Mouse (Mus musculus) heart, embryonic 14.5 days (tissue): ENCODE measurements around the gene Taar3. TPM values are rescaled to one million over a fixed set of nuclear protein-coding genes. Genes with fewer than 3 reads are reported as not detected.

Source experiments
- ATAC-seq: fragments of 200-750 bp; cut with Nextera tagmentation; 2 replicates; pipeline ENCODE4 v1.8.0; 2017; ENCODE audit warnings: low read depth, moderate TSS enrichment; ENCODE audit not compliant: insufficient number of reproducible peaks, insufficient read depth, low FRiP score
- H3K27ac ChIP-seq, 2 experiments: fragments of 200-500 bp in 1 of 2; fragments of 300-500 bp in 1 of 2; sonication (generic) in 1 of 2; replicated peaks in 1 of 2; 2 replicates each; pipeline ENCODE4 v1.5.1; 2012 to 2014; ENCODE audit warnings: low read depth in 2 of 2, low read length in 2 of 2, control low read depth in 1 of 2, mild to moderate bottlenecking in 1 of 2, mixed read lengths in 1 of 2; ENCODE audit not compliant: control insufficient read depth in 1 of 2, insufficient read depth in 1 of 2
- H3K27me3 ChIP-seq: fragments of 300-500 bp; sonication (generic); 2 replicates; pipeline ENCODE4 v1.6.1; 2014; ENCODE audit warnings: mild to moderate bottlenecking, low read length, control low read depth; ENCODE audit not compliant: control insufficient read depth, insufficient read depth
- H3K36me3 ChIP-seq: fragments of 300-500 bp; sonication (generic); 2 replicates; pipeline ENCODE4 v1.6.1; 2014; ENCODE audit warnings: mild to moderate bottlenecking, control low read depth, low read length, mixed read lengths; ENCODE audit not compliant: control insufficient read depth, insufficient read depth
- H3K4me1 ChIP-seq, 2 experiments: fragments of 200-500 bp in 1 of 2; fragments of 300-500 bp in 1 of 2; sonication (generic) in 1 of 2; 2 replicates each; pipeline ENCODE4 v1.6.1; 2012 to 2014; ENCODE audit warnings: low read length in 2 of 2, control low read depth in 1 of 2, mixed read lengths in 1 of 2; ENCODE audit not compliant: control insufficient read depth in 2 of 2, insufficient read depth in 2 of 2
- H3K4me2 ChIP-seq: fragments of 300-500 bp; sonication (generic); 2 replicates; pipeline ENCODE4 v1.6.1; 2014; ENCODE audit warnings: mild to moderate bottlenecking, low read length
- H3K4me3 ChIP-seq, 2 experiments: fragments of 200-500 bp in 1 of 2; fragments of 300-500 bp in 1 of 2; sonication (generic) in 1 of 2; 2 replicates each; pipeline ENCODE4 v1.5.1; 2012 to 2014; ENCODE audit warnings: low read length in 2 of 2, mild to moderate bottlenecking in 2 of 2, control low read depth in 1 of 2, low read depth in 1 of 2, moderate library complexity in 1 of 2; ENCODE audit not compliant: control insufficient read depth in 1 of 2, insufficient read depth in 1 of 2
- H3K9ac ChIP-seq: fragments of 300-500 bp; sonication (generic); 2 replicates; pipeline ENCODE4 v1.6.1; 2014; ENCODE audit warnings: mild to moderate bottlenecking, low read length
- H3K9me3 ChIP-seq: fragments of 300-500 bp; sonication (generic); 2 replicates; pipeline ENCODE4 v1.6.1; 2016; ENCODE audit warnings: low read length, control low read depth; ENCODE audit not compliant: control insufficient read depth
- WGBS: fragments of 180-500 bp; shearing (Covaris S2); extraction: QIAGEN DNeasy Blood & Tissue Kit; methylation state at CpG from one replicate; pipeline ENCODE4 v1.1.7; 2014; 5-methylcytosine and 5-hydroxymethylcytosine counted together
- polyA plus RNA-seq: library from polyadenylated mRNA; unstranded; fragments of >200 nt; fragmentation: Nextera tagmentation; extraction: Ambion mirVana; gene quantifications from 2 replicates; pipeline ENCODE4 v1.2.1, GENCODE M21; 2014

Gene Taar3
- polyA plus RNA-seq: not detected in 2 replicates

- H3K4me3 ChIP-seq: no peak within 1 kb of the TSS
- H3K27ac ChIP-seq: no peak within 1 kb of the TSS
- no peak for ATAC-seq
- H3K9me3 ChIP-seq: no peaks in the 10 kb centered on the region
- H3K9ac ChIP-seq: no peak within 1 kb of the TSS
- H3K27me3 ChIP-seq: no peaks in the 10 kb centered on the region
- H3K4me2 ChIP-seq: no peak within 1 kb of the TSS
- no peaks in the 10 kb centered on the region for H3K36me3 ChIP-seq
- peaks cover 4 to 5% of the 10 kb centered on the region in 2 experiments; a peak in 2 of 4 replicates for H3K4me1 ChIP-seq
- WGBS: 83% methylated on average over 16 of the region's 16 CpGs
Measured at GRCm38 (mm10) chr10:23949508-23950005, at the start of gene Taar3. TSS of gene Taar3 (plus strand) at chr10:23949558.

DNA sequence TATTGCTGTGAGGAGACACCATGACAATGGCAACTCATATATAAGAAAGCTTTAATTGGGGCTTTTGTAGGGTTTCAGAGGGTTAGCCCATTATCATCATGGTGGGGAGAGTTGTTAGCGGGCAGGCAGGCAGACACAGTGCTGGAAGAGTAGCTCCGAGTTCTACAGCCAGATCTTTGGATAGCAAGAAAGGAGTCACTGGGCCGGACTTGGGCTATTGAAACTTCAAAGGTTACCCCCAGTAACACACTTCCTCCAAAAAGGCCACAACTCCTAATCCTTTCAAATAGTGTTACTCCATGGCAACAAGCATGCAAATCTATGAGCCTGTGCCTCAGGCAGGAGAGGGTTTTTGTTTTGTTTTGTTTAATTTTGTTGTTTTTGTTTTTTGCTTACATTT is 48.2 kb upstream of the Taar3 start:
- whole genome bisulfite sequencing: 88% methylated on average over 3 of the region's 3 CpGs
- no peak overlapping the region for H3K27ac ChIP-seq
- no peaks in the 10 kb centered on the region for H3K9me3 ChIP-seq
- no peak overlapping the region for H3K4me2 ChIP-seq
- H3K36me3 ChIP-seq: no peaks in the 10 kb centered on the region
- no peak overlapping the region for H3K4me3 ChIP-seq
- no peak for ATAC-seq
- H3K9ac ChIP-seq: no peak overlapping the region
- H3K27me3 ChIP-seq: no peaks in the 10 kb centered on the region
- no peaks in the 10 kb centered on the region for H3K4me1 ChIP-seq

DNA sequence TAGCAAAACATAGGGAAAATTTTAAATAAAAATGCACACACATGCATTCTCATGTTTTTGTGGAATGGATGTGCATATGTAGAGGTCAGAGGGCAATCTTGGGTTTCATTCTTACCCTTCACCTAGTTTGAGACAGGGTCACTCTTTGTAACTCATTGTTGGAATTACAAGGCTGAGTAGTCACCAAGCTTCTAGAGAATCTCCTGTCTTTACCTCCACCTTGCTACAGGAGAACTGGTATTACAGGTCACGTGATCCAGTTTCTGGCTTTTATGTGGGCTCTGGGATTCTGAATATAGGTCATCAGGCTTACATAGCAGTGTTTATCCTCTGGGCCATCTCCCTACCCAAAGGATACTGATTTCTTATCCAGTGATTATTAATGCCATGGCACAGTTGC is 43.7 kb upstream of the Taar3 start:
- Histone ChIP-seq H3K9ac (no peak overlapping the region), H3K4me2 (no peak overlapping the region), H3K27me3 (no peaks in the 10 kb centered on the region), H3K4me1 (no peaks in the 10 kb centered on the region), H3K36me3 (no peaks in the 10 kb centered on the region), H3K9me3 (no peaks in the 10 kb centered on the region), H3K4me3 (no peak overlapping the region), H3K27ac (no peak overlapping the region)
- no peak for ATAC-seq
- WGBS: 84% methylated on average over 1 of the region's 1 CpGs

DNA sequence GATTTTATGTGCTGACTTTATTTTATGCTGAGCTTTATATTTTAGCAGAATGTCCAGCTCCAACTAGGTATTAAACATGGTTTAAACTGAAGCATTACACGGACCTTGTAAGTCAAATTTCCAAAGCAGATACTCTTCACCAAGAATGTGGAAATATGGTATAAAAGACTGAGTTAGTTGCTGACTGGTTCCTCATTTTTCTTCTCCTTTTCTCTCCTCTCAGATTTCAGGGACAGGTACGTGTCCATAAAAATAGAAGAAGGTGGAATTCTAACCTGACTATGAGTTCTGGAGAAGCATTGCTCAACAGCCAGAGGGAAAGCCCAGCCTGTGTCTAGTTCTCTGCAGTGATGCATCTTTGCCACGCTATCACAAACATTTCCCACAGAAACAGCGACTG is 29.3 kb upstream of the Taar3 start, which contains the start of gene Taar1:
TSS of gene Taar1 (plus strand) at position 301 of the 400 bp plus-strand sequence.
- no peaks in the 10 kb centered on the region for H3K36me3 ChIP-seq
- ATAC-seq: no peak
- H3K4me1 ChIP-seq: no peaks in the 10 kb centered on the region
- H3K27me3 ChIP-seq: no peaks in the 10 kb centered on the region
- H3K9ac ChIP-seq: no peak within 1 kb of the TSS
- no peak within 1 kb of the TSS for H3K27ac ChIP-seq
- no peaks in the 10 kb centered on the region for H3K9me3 ChIP-seq
- no peak within 1 kb of the TSS for H3K4me3 ChIP-seq
- H3K4me2 ChIP-seq: no peak within 1 kb of the TSS
- 82% methylated on average over 4 of the region's 4 CpGs for WGBS

GRCm38 (mm10) chr10:23922468-23922867 is 26.9 kb upstream of the Taar3 start:
- Histone ChIP-seq H3K9me3 (no peaks in the 10 kb centered on the region), H3K27ac (no peak overlapping the region), H3K4me3 (no peak overlapping the region), H3K4me2 (no peak overlapping the region), H3K4me1 (no peaks in the 10 kb centered on the region), H3K27me3 (no peaks in the 10 kb centered on the region), H3K36me3 (no peaks in the 10 kb centered on the region), H3K9ac (no peak overlapping the region)
- WGBS: 74% methylated on average over 3 of the region's 3 CpGs
- ATAC-seq: no peak

DNA sequence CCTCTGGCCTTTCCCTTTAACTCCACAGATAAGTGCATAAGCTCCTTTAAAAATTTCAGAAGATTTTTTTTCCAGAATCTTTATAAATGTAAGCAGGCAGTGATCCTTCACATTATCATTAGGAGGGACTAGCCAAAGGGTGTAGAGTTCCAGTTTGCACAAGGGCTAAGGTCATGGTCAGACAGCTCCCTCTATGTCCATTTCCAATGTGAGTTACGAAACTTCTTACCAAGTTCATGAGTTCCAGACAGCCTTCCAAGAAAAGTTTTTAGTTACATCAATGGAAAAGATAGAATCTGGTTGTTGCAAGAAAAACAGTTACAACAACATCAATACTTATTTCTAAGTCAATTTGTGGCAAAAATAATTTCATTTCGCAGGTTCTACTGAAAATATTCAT is 25.4 kb upstream of the Taar3 start:
- Histone ChIP-seq H3K4me1 (no peaks in the 10 kb centered on the region), H3K4me2 (no peak overlapping the region), H3K9me3 (no peaks in the 10 kb centered on the region), H3K27ac (no peak overlapping the region), H3K27me3 (no peaks in the 10 kb centered on the region), H3K36me3 (no peaks in the 10 kb centered on the region), H3K9ac (no peak overlapping the region), H3K4me3 (no peak overlapping the region)
- 83% methylated on average over 2 of the region's 2 CpGs for WGBS
- ATAC-seq: no peak

- Histone ChIP-seq H3K27ac (no peak overlapping the region), H3K4me2 (no peak overlapping the region), H3K36me3 (no peaks in the 10 kb centered on the region), H3K4me1 (no peaks in the 10 kb centered on the region), H3K4me3 (no peak overlapping the region), H3K9ac (no peak overlapping the region), H3K9me3 (no peaks in the 10 kb centered on the region), H3K27me3 (no peaks in the 10 kb centered on the region)
- WGBS: 41% methylated on average over 4 of the region's 4 CpGs
- no peak for ATAC-seq
Measured at GRCm38 (mm10) chr10:23937613-23938012, 11.7 kb upstream of the Taar3 start.

GRCm38 (mm10) chr10:23938312-23938711 is 11.0 kb upstream of the Taar3 start, which contains the start of gene Taar2:
TSS of gene Taar2 (plus strand) at chr10:23938572.
- WGBS: 60% methylated on average over 6 of the region's 6 CpGs
- Histone ChIP-seq H3K27ac (no peak within 1 kb of the TSS), H3K36me3 (no peaks in the 10 kb centered on the region), H3K9ac (no peak within 1 kb of the TSS), H3K4me2 (no peak within 1 kb of the TSS), H3K9me3 (no peaks in the 10 kb centered on the region), H3K27me3 (no peaks in the 10 kb centered on the region), H3K4me1 (no peaks in the 10 kb centered on the region), H3K4me3 (no peak within 1 kb of the TSS)
- ATAC-seq: no peak
